Mouse (Mus musculus): ENCODE results near the gene Atr.

DNA sequence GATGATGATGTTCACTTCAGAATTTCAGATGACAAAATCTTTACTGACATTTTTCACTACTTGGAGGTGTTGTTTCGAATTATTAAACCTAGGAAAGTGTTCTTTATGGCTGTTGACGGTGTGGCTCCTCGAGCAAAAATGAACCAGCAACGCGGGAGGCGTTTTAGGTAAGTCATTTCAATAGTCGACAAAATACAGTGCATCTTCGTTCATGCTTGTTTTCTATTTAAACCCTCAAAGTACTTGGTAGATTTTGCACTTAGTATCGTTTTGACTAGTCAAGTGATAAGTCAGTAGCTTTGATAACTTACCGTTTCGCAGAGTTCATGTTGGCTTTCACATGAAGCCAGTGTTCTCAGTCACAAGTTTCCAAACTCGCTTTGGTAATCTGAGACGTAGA lies 106.6 kb downstream of the Atr start:
- TF ChIP-seq CTCF (IDR thresholded peaks at IDR 0.05) (no peak), POLR2A (IDR thresholded peaks at IDR 0.05; ENCODE audit: insufficient read depth, low read depth, low read length) (no peak)

Data from heart, adult 2 months (tissue).